Mouse (Mus musculus) midbrain, embryonic 11.5 days (tissue): ENCODE measurements at regions not wholly inside any gene's neighbourhood (a gene's known extent, or its start where the extent isn't known, plus 50 kb on each side); places are given as distances from the start of the nearest gene placed in this dataset.
"Not testable (repeated sequence)": the region's sequence is repeated elsewhere in the genome, so short reads cannot be mapped to it uniquely, and the experiment has no call there.

Experiments used
- ATAC-seq: fragments of 200-750 bp; cut with Nextera tagmentation; 2 replicates; pipeline ENCODE4 v1.8.0; 2017; ENCODE audit warnings: moderate TSS enrichment, moderate library complexity; ENCODE audit not compliant: low FRiP score
- DNase-seq: peaks from one replicate; pipeline ENCODE4 v3.0.0; 2015; ENCODE audit warnings: low spot score; ENCODE audit errors: missing footprints
- H3K27ac ChIP-seq: fragments of 300-500 bp; sonication (generic); 2 replicates; pipeline ENCODE4 v1.5.1; 2014; ENCODE audit warnings: low read depth, low read length
- H3K27me3 ChIP-seq: fragments of 300-500 bp; sonication (generic); 2 replicates; pipeline ENCODE4 v1.6.1; 2014; ENCODE audit warnings: mild to moderate bottlenecking, low read length, moderate library complexity, mixed read lengths; ENCODE audit not compliant: control insufficient read depth, insufficient read depth
- H3K36me3 ChIP-seq: fragments of 300-500 bp; sonication (generic); 2 replicates; pipeline ENCODE4 v1.6.1; 2014; ENCODE audit warnings: mild to moderate bottlenecking, low read length, moderate library complexity, mixed read lengths; ENCODE audit not compliant: control insufficient read depth, insufficient read depth
- H3K4me1 ChIP-seq: fragments of 300-500 bp; sonication (generic); 2 replicates; pipeline ENCODE4 v1.6.1; 2014; ENCODE audit warnings: low read length; ENCODE audit not compliant: control insufficient read depth, insufficient read depth
- H3K4me2 ChIP-seq: fragments of 300-500 bp; sonication (generic); 2 replicates; pipeline ENCODE4 v1.6.1; 2014; ENCODE audit warnings: mild to moderate bottlenecking, moderate library complexity
- H3K4me3 ChIP-seq: fragments of 300-500 bp; sonication (generic); 2 replicates; pipeline ENCODE4 v1.5.1; 2014; ENCODE audit warnings: low read depth, low read length
- H3K9ac ChIP-seq: fragments of 300-500 bp; sonication (generic); 2 replicates; pipeline ENCODE4 v1.6.1; 2014; ENCODE audit warnings: low read length
- H3K9me3 ChIP-seq: fragments of 300-500 bp; sonication (generic); 2 replicates; pipeline ENCODE4 v1.6.1; 2016; ENCODE audit warnings: low read length; ENCODE audit not compliant: control insufficient read depth
- WGBS: fragments of 180-500 bp; shearing (Covaris S2); extraction: QIAGEN DNeasy Blood & Tissue Kit; methylation state at CpG from one replicate; pipeline ENCODE4 v1.1.7; 2014; 5-methylcytosine and 5-hydroxymethylcytosine counted together

DNA sequence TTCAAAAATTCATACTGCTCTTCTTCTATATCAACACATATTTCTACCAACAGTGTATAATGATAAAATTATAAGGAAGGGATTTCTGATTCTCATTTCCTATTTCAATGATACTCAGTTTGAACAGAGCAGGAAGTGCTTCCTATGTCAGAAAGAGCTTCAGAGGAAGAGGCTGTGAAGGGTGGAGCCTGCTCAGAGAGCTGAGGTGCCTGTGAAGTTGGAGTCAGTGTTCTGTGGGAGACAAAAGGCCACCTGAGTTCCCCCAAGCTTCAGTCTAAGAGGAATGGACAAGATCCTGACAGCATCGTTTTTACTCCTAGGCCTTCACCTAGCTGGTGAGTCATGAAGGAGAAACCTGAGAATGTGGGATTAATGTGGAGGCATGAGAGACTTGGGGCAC lies 613.5 kb downstream of the Dad1 start:
- H3K36me3 ChIP-seq, H3K27me3 ChIP-seq, H3K9ac ChIP-seq, DNase-seq, H3K9me3 ChIP-seq, H3K4me3 ChIP-seq, ATAC-seq, H3K27ac ChIP-seq, H3K4me1 ChIP-seq, H3K4me2 ChIP-seq: not testable (repeated sequence)
- whole genome bisulfite sequencing: 64% methylated on average over 1 of the region's 1 CpGs

- H3K9ac ChIP-seq, H3K27me3 ChIP-seq, H3K4me3 ChIP-seq, H3K4me2 ChIP-seq, H3K36me3 ChIP-seq, H3K9me3 ChIP-seq, H3K4me1 ChIP-seq, ATAC-seq, H3K27ac ChIP-seq: not testable (repeated sequence)
- WGBS: 100% methylated on average over 1 of the region's 1 CpGs
- peak; percentile 81 for DNase-seq
Observed at GRCm38 (mm10) chr14:53637664-53638063, 616.2 kb downstream of the Dad1 start.

GRCm38 (mm10) chr14:53635206-53635605 lies 618.7 kb downstream of the Dad1 start:
- not testable (repeated sequence) for H3K9ac ChIP-seq, H3K4me2 ChIP-seq, DNase-seq, ATAC-seq, H3K9me3 ChIP-seq, H3K4me3 ChIP-seq, H3K27me3 ChIP-seq, H3K27ac ChIP-seq, H3K36me3 ChIP-seq, H3K4me1 ChIP-seq
- WGBS: 58% methylated on average over 7 of the region's 7 CpGs

- DNase-seq, H3K4me2 ChIP-seq: not testable (repeated sequence)
- WGBS: 62% methylated on average over 5 of the region's 5 CpGs
Observed at GRCm38 (mm10) chr14:53634320-53634979, 619.5 kb downstream of the Dad1 start.

GRCm38 (mm10) chr14:53633743-53634142 lies 620.2 kb downstream of the Dad1 start:
- not testable (repeated sequence) for H3K27ac ChIP-seq, H3K36me3 ChIP-seq, ATAC-seq, H3K9me3 ChIP-seq, H3K4me3 ChIP-seq, H3K27me3 ChIP-seq, H3K4me2 ChIP-seq, DNase-seq, H3K4me1 ChIP-seq, H3K9ac ChIP-seq
- WGBS: 78% methylated on average over 1 of the region's 1 CpGs

More at GRCm38 (mm10) chr14:53634320-53634979, 619.5 kb downstream of the Dad1 start:
- not testable (repeated sequence) for ATAC-seq, H3K27ac ChIP-seq, H3K4me3 ChIP-seq, H3K4me1 ChIP-seq, H3K9ac ChIP-seq, H3K27me3 ChIP-seq, H3K36me3 ChIP-seq, H3K9me3 ChIP-seq

- H3K9ac ChIP-seq, ATAC-seq, H3K27me3 ChIP-seq, H3K4me1 ChIP-seq, H3K4me2 ChIP-seq, H3K36me3 ChIP-seq, DNase-seq, H3K9me3 ChIP-seq, H3K27ac ChIP-seq, H3K4me3 ChIP-seq: not testable (repeated sequence)
- WGBS: 61% methylated on average over 4 of the region's 4 CpGs
Observed at GRCm38 (mm10) chr14:53621376-53621775, 632.5 kb downstream of the Dad1 start.

GRCm38 (mm10) chr14:53616061-53616460 lies 637.8 kb downstream of the Dad1 start:
- 44% methylated on average over 3 of the region's 3 CpGs for WGBS
- not testable (repeated sequence) for H3K4me3 ChIP-seq, H3K9me3 ChIP-seq, H3K27me3 ChIP-seq, H3K36me3 ChIP-seq, H3K4me1 ChIP-seq, H3K4me2 ChIP-seq, DNase-seq, ATAC-seq, H3K9ac ChIP-seq, H3K27ac ChIP-seq

GRCm38 (mm10) chr14:53614341-53614740 lies 639.6 kb downstream of the Dad1 start:
- Histone ChIP-seq H3K27ac (no peak overlapping the region), H3K4me1 (no peaks in the 10 kb centered on the region), H3K4me2 (no peak overlapping the region), H3K36me3 (no peaks in the 10 kb centered on the region), H3K9ac (no peak overlapping the region), H3K27me3 (no peaks in the 10 kb centered on the region), H3K4me3 (no peak overlapping the region), H3K9me3 (no peaks in the 10 kb centered on the region)
- ATAC-seq (no peak), DNase-seq (no peak)

GRCm38 (mm10) chr14:53599299-53599698 lies 654.6 kb downstream of the Dad1 start:
- WGBS: 63% methylated on average over 3 of the region's 3 CpGs
- H3K4me1 ChIP-seq: not testable (repeated sequence)

More at GRCm38 (mm10) chr14:53599299-53599698, 654.6 kb downstream of the Dad1 start:
- not testable (repeated sequence) for DNase-seq, H3K27ac ChIP-seq, H3K36me3 ChIP-seq, H3K27me3 ChIP-seq, H3K4me3 ChIP-seq, H3K4me2 ChIP-seq, H3K9ac ChIP-seq, ATAC-seq, H3K9me3 ChIP-seq
